Mouse (Mus musculus): ENCODE results near the gene Nfib.

Nfib gene

DNA sequence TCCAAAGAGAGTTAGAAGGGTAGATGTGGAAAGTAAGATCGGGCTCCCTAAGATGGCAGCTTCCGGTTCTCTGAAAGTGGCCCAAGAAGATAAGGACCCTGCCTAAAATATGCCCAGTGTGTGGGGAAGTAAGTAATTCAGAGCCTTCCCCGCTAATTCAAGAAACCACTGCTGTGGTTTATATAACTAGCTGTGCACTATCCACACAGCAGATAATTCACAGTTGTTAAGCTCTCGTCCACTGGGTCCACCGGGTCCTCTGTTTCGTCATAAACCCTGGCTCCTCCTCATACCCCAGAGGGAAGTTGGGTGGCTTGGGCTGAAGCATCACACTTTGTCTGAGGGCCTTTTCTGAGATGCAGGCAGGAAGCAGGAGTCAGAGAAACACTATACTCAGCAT is 19.5 kb downstream of the Nfib start:
- DNase-seq: no peak

- DNase-seq: no peak
Measured at GRCm38 (mm10) chr4:82684088-82684715, 21.3 kb downstream of the Nfib start.

DNA sequence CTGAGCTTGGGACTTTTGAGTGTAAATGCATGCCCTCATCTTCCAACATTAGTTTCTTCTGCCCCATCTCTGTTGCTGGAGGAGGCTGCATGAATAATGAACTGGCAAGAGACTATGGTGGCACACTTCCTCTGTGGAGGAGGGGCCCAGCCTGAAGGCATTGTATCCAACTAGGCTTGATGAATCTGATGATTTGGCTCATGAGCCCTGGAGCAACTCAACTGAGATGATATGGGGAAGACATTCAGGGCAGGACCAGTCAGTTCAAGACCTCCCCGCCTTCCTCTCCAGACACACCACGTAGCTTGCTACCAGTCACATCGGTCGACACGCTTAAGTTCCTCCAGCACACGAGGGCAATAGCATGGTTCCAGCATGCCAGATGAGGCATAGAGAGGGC is 22.0 kb downstream of the Nfib start:
- no peak for DNase-seq

DNA sequence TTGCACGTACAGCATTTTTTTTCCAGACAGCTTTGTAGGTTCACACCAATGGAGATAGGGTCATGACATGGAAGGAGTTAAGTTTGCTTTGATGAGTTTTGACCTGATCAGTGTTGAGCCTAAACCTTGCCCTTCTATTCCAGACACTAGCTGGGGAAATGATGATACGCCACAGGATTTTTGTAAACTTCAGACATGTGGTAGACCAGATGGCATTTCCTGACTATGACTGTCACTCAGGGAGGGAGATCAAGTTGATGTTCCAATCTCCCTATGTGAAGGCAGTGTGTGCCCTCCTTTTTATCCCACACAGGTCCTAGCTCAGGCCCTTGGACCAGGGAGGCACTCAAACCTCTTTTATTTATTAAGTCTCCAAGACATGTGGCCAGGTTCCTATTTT is 29.4 kb downstream of the Nfib start:
- no peak for DNase-seq

GRCm38 (mm10) chr4:82667271-82667872 is 38.2 kb downstream of the Nfib start:
- DNase-seq: no peak

DNA sequence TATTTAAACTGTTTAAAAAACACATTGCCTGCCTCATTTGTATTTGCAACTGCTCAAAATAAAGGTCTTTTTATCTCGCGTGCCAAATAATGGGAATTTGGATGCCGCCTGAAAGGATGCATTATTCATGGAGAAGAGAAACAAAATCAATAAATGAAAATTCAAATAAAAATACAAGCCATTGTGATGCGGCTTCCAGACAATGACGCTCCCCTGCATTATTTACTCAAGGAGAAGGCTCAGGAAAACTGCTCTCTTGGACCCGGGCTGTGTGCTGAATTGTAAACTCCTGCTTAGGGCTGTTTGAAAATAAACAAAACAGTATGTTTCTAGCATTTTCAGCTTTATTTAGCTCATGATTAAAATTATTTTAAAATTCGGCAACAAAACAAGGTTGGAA is 41.1 kb downstream of the Nfib start:
- no peak for DNase-seq

DNA sequence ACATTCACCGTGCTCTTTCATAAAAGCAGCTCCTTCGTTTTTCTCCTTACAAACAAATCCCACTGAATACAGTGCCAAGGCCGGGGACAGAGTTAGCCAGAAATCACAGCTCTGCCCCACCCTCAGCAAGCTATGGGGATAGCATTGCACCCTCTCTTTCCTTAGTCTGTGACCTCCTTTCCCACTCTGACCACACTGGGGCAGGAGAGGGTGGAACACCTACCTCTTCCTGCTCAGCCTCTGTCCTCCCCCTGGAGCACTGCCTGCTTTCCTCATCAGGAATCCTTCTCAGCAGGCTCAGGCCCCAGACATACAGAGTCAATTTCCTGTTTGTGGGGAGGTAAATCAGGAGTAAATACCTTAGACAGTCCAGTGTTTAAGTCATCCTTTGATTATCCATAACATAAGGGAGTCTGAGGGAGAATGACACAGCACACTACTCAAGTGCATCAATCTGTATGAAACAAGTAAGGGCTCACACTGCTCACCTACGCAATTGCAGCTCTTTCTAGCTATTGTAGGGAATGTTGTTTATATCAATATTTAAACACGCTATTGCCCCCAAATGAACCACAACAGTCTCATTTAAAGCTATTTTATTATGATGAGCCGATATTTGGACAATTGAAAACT is 41.7 kb downstream of the Nfib start:
- DNase-seq: no peak

- no peak for DNase-seq
Measured at GRCm38 (mm10) chr4:82662626-82663025, 42.9 kb downstream of the Nfib start.

DNA sequence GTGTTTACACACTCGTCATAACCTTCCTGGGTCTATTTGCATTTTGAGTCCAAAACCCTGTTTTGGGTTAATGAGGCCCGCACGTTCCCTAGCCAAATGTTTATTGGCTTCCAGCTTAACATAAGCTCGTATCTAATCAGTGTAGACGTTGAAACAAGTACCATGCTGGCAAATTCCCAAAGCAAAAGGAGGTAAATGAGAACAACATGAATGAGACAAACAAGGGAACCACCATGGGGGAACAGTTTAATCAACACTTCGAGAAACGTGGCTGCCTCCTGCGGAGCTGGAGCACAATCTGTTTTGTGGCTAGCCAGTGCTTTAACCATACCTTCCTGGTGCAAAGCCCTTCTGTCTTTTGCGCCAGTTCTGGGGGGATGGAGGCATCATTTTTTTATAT is 43.3 kb downstream of the Nfib start:
- no peak for DNase-seq

DNA sequence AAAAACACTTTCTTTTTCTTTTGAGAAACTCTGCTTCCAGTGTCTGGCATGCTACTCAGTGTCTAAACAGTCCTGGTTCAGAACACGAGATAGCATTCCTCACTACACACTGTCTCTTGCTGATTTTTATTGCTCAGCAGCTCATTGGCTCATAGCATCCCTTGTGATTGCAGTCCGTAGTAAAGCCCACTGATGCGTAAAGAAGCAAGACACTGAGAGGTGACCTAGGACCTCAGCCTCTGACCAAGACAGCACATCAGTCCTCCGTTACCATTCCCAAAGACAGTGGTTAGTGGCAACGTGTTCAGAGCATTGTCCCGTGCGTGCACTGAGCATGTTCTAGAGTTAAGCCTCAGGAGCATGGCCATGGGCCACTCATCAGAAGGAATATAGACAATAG is 44.3 kb downstream of the Nfib start:
- no peak for DNase-seq

DNA sequence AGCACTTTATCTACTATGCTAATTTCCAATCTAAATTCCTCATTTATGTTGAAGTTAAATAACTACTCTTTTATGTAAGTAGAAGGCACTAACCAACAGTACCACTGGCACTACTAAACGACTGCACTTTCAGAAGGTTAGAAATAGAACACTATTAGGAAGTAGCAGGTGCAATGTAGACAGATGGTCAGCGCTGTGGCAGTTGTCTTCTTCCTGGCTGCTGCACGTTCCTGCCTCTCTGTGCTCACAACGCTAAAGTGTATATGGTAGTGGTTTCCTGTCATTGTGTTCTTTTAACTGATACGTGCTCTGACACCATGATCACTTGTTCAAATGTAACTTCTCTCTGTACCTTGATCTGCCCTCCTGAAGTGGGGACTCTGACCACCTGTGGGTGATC is 59.9 kb downstream of the Nfib start:
- DNase-seq: no peak

DNA sequence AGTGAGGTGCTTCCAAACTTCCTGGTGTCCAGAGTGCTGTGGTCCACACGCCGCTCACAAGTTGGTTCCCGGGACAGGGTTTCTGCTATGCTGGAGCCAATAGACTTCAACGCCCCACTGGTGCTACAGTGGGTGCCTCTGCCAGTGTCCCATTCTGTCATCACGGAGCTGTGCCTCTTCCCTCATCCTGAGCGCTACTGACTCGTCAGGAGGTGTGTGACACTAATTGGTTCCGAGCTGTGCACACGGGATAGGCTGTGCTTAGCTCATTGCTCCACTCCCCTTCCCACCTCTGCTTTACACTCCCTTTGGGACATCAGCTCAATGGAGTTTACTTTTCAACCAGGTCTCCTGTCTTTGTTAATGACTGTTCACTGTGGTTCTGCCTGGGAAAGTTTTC is 60.8 kb downstream of the Nfib start:
- no peak for DNase-seq

- no peak for DNase-seq
Measured at GRCm38 (mm10) chr4:82643734-82644085, 61.8 kb downstream of the Nfib start.

DNA sequence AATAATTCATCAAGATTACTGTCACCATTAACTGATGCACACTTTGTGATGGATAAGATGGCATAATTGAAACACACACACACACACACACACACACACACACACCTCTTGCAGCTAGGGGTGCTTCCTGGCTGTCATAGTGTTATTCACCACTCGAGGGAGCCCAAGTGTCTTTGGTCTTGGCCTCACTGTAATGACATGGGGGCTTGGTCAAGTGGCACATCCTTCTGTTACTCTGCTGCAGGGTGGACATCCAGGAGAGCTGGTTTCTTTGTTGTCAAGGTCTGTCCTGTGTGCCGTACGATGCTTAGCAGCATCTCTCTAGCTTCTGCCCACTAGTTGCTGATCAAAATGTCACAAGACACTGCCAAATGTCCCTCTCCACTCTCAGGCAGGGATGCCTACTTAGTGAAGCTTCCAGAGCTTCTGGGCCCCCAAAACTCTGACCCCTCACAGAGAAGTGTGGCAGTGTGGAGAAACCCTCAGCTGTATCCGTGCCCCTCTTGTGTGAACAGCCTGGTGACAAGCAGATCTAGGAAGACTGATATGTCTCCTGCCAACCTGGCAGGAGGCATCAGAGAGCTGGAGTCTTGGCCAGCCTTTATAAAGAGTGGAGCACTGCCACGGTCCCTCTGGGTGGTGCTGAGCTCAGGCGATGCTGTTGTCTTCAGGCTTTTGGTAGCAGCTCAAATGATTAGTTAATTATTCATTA is 62.4 kb downstream of the Nfib start:
- DNase-seq: peak; percentile 68

GRCm38 (mm10) chr4:82641066-82641680 is 64.4 kb downstream of the Nfib start:
- no peak for DNase-seq

DNA sequence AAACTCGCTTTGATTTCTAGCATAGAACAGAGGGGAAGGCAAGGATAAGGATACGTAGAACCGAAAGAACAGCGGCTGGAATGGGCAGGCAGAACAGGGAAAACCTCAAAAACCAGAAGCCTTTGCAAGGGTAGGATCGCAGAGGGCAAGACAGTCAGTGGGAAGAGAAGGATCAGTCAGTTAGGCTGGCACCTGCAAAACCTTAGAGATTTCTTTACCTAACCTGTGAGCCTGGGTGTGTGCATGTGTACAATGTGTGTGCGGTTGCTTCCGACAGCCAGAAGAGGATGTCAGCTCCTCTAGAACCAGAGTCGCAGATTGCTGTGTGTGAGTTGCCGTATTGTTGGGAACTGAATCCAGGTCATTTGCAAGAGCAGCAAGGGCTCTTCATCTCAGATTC is 67.3 kb downstream of the Nfib start:
- DNase-seq: no peak

- no peak for DNase-seq
Measured at GRCm38 (mm10) chr4:82637633-82638032, 67.9 kb downstream of the Nfib start.

DNA sequence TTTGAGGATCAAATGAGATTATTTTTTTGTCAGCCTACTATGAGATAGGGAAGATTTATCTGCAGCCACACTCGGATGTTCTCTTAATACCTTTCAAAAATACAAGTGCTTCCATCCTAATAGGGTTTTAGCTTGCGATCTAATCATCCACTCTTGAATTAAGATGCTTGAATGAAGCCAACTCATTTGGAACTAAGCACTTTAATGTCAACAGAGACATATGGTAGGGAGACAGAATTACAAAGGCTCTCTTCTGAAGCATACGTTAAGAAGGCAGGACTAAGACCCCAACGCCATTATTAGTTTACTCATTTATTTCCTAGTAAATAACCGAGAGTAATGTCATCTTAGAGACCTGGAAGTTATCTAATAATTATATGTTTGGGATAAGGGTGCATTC is 68.9 kb downstream of the Nfib start:
- no peak for DNase-seq

DNA sequence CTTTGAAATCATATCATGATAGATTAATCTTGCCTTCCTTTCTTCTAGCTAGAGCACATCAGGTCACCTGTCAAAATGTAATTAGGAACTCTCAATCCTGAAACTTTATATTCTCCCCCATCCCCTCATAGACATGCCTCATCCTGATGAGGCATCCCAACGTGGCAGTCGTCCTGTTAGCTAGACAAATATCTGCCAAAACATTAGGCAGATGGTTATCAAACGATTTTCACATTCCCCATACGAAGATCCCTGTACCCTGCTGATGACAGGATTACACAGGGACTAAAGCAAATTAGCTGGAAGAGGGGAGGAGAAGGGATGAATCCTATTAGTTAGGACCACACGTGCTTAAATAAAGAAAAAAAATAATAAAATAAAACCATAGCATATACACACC is 69.7 kb downstream of the Nfib start:
- DNase-seq: no peak

- no peak for DNase-seq
Measured at GRCm38 (mm10) chr4:82635118-82635517, 70.4 kb downstream of the Nfib start.

- no peak for DNase-seq
Measured at GRCm38 (mm10) chr4:82634365-82634764, 71.2 kb downstream of the Nfib start.

GRCm38 (mm10) chr4:82624285-82625045 is 81.1 kb downstream of the Nfib start:
- DNase-seq: no peak

- no peak for DNase-seq
Measured at GRCm38 (mm10) chr4:82623835-82624234, 81.7 kb downstream of the Nfib start.

Measured in cerebellum, adult 11-12 months (tissue).